ENCODE assay signal across 19 mouse cellular contexts in the genomic region with DNA sequence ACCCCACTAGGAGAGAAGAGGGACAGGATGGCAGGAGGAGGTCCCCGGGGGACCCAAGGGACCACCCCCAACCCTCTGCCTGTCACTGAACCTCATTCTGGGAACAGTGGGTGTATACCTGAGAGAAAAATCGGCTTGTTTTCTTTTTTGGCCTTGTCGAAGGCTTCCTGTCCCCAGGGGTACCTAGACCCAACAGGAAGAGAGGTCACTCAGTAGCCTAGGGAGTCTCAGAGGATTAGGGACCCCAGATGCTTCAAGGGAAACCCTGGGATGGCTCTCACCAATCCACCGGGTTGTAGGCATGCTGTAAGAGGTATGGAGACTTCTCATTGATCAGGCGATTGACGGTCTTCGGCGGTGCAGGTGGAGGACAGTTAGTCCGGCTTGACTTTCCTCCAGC. TPM values are rescaled to one million over a fixed set of nuclear protein-coding genes. Genes with fewer than 3 reads are reported as not detected.
DNase-seq lines count a peak whose midpoint lies in the region; TF ChIP-seq lines count a peak whose summit lies in the region.
"Had no signal": no experiment of that assay in that cellular context is flagged by ENCODE, and none has a peak within 500 bp of the region (broad histone marks: within the 10 kb centered on the region; RNA-seq: fewer than 3 reads in every experiment).

No protein-coding gene starts in this region.

- no peak for TF ChIP-seq CTCF in testis, adult 2 months (IDR thresholded peaks at IDR 0.05; ENCODE audit: control insufficient read depth, insufficient read depth, insufficient replicate concordance, low read depth, low read length)

- peaks cover 5% of the 10 kb centered on the region for H3K4me1 ChIP-seq in testis, adult 2 months (ENCODE audit: control insufficient read depth, insufficient read depth, low read length)

- no peak for TF ChIP-seq POLR2A in testis, adult 2 months (IDR thresholded peaks at IDR 0.05; ENCODE audit: control insufficient read depth, low read depth, low read length)

- H3K27me3 ChIP-seq in testis, adult 2 months (ENCODE audit: control insufficient read depth, insufficient read depth, low read length): no peaks in the 10 kb centered on the region
- H3K27me3 ChIP-seq: Patski had no signal

- H3K27ac ChIP-seq in testis, adult 2 months (ENCODE audit: control insufficient read depth, insufficient read depth, low read depth, low read length): peak overlapping the region; percentile 5; the same call in 1 of the 2 replicates

- H3K36me3 ChIP-seq in testis, adult 2 months (ENCODE audit: control insufficient read depth, insufficient read depth, low read length): no peaks in the 10 kb centered on the region
- H3K36me3 ChIP-seq: G1E had no signal

- DNase-seq in cerebellum, adult 9-10 months: peak; percentile 54
- DNase-seq in cerebellum, postnatal 36 days: no peak
- peak; percentile 63 for DNase-seq in cerebellum, adult 9-11 months
- DNase-seq in cerebellum, adult 11-12 months: no peak
- no peak for DNase-seq in testis, postnatal 10 days (ENCODE audit: low spot score)
- DNase-seq: adrenal gland, adult 2 months; adrenal gland, adult 8-10 months; adrenal gland, postnatal 10 days; adrenal gland, postnatal 14 days; adrenal gland, postnatal 25 days; adrenal gland, postnatal 36 days; B cell, adult 2 months; cerebellum, adult 2 months had no signal

- peak overlapping the region; percentile 80 for H3K4me3 ChIP-seq in testis, adult 2 months (ENCODE audit: control insufficient read depth, low read depth, low read length)

RNA-seq across cellular contexts. Expression of a gene that starts 1.3 kb away (rescaled TPM):
- 1,087 and 1,277 TPM in 2 replicates for polyA plus RNA-seq in testis, adult 2 months (2012; rRNA removed)
- polyA plus RNA-seq: activated CD4-positive, CD25-positive, alpha-beta regulatory T cell, adult 4 months; adrenal gland, adult 2 months; C2C12; CD4-positive, CD25-positive, alpha-beta regulatory T cell, adult 4 months; G1E had no signal

RNA-seq across cellular contexts. Expression of a gene that starts 10.6 kb away (rescaled TPM):
- 3.4 and 5.1 TPM in 2 replicates for polyA plus RNA-seq in testis, adult 2 months (2012; rRNA removed)
- polyA plus RNA-seq: activated CD4-positive, CD25-positive, alpha-beta regulatory T cell, adult 4 months; CD4-positive, CD25-positive, alpha-beta regulatory T cell, adult 4 months; G1E had no signal

RNA-seq across cellular contexts. Expression of a gene that starts 15.1 kb away (rescaled TPM):
- 1.7 and 1.8 TPM in 2 replicates for polyA plus RNA-seq in testis, adult 2 months (2012; rRNA removed)
- polyA plus RNA-seq: activated CD4-positive, CD25-positive, alpha-beta regulatory T cell, adult 4 months; CD4-positive, CD25-positive, alpha-beta regulatory T cell, adult 4 months; G1E had no signal

RNA-seq across cellular contexts. Expression of a gene that starts 36.9 kb away (rescaled TPM):
- 193 and 197 TPM in 2 replicates for polyA plus RNA-seq in testis, adult 2 months (2012; rRNA removed)
- polyA plus RNA-seq: activated CD4-positive, CD25-positive, alpha-beta regulatory T cell, adult 4 months; C2C12; CD4-positive, CD25-positive, alpha-beta regulatory T cell, adult 4 months; G1E had no signal

Comparison
In these comparisons a context has a peak if more than half of its experiments do, and no peak if none do; other contexts are left out.
1. DNase-seq: peak in cerebellum, adult 9-10 months (single experiment) and cerebellum, adult 9-11 months (single experiment); none in cerebellum, postnatal 36 days (0 of 2), cerebellum, adult 11-12 months (single experiment) and testis, postnatal 10 days (single experiment).